Mouse (Mus musculus) forebrain, embryonic 11.5 days (tissue): Measurements from ENCODE around the gene Suclg2. TPM values are rescaled to one million over a fixed set of nuclear protein-coding genes. Genes with fewer than 3 reads are reported as not detected.

Source experiments
- ATAC-seq: fragments of 200-750 bp; cut with Nextera tagmentation; replicated peaks from 2 replicates; pipeline ENCODE4 v1.8.0; 2017; ENCODE audit warnings: moderate TSS enrichment; ENCODE audit not compliant: low FRiP score
- DNase-seq: peaks from one replicate; pipeline ENCODE4 v3.0.0-alpha.2; 2017; ENCODE audit warnings: low spot score
- H3K27ac ChIP-seq: fragments of 300-500 bp; sonication (generic); 2 replicates; pipeline ENCODE4 v1.5.1; 2014; ENCODE audit warnings: low read depth, low read length
- H3K27me3 ChIP-seq: fragments of 300-500 bp; sonication (generic); 2 replicates; pipeline ENCODE4 v1.6.1; 2014; ENCODE audit warnings: mild to moderate bottlenecking, low read length, mixed read lengths; ENCODE audit not compliant: control insufficient read depth, insufficient read depth
- H3K36me3 ChIP-seq: fragments of 300-500 bp; sonication (generic); 2 replicates; pipeline ENCODE4 v1.6.1; 2014; ENCODE audit warnings: mild to moderate bottlenecking, low read length, moderate library complexity, mixed read lengths; ENCODE audit not compliant: control insufficient read depth, insufficient read depth
- H3K4me1 ChIP-seq: fragments of 300-500 bp; sonication (generic); replicated peaks from 2 replicates; pipeline ENCODE4 v1.6.1; 2014; ENCODE audit warnings: low read length, mixed read lengths; ENCODE audit not compliant: control insufficient read depth, insufficient read depth
- H3K4me2 ChIP-seq: fragments of 300-500 bp; sonication (generic); 2 replicates; pipeline ENCODE4 v1.6.1; 2014; ENCODE audit warnings: low read depth, mild to moderate bottlenecking, low read length, moderate library complexity, mixed read lengths; ENCODE audit not compliant: severe bottlenecking
- H3K4me3 ChIP-seq: fragments of 300-500 bp; sonication (generic); 2 replicates; pipeline ENCODE4 v1.5.1; 2014; ENCODE audit warnings: low read depth, low read length
- H3K9ac ChIP-seq: fragments of 300-500 bp; sonication (generic); 2 replicates; pipeline ENCODE4 v1.6.1; 2014; ENCODE audit warnings: low read length
- H3K9me3 ChIP-seq: fragments of 300-500 bp; sonication (generic); 2 replicates; pipeline ENCODE4 v1.6.1; 2016; ENCODE audit warnings: low read length, mixed read lengths; ENCODE audit not compliant: control insufficient read depth
- WGBS: fragments of 180-500 bp; shearing (Covaris S2); extraction: QIAGEN DNeasy Blood & Tissue Kit; methylation state at CpG from one replicate; pipeline ENCODE4 v1.1.7; 2014; 5-methylcytosine and 5-hydroxymethylcytosine counted together
- polyA plus RNA-seq: library from polyadenylated mRNA; unstranded; fragments of >200 nt; fragmentation: Nextera tagmentation; extraction: Ambion mirVana; gene quantifications from 2 replicates; pipeline ENCODE4 v1.2.1, GENCODE M21; 2014

The Suclg2 gene
- 48.2 and 52.9 TPM in 2 replicates for polyA plus RNA-seq

GRCm38 (mm10) chr6:95718031-95718968 lies at the start of gene Suclg2:
Suclg2 (minus strand) TSS chr6:95718800.
- Histone ChIP-seq H3K36me3 (no peaks in the 10 kb centered on the region), H3K4me2 (peak within 1 kb of the TSS; percentile 86), H3K4me1 (no peaks in the 10 kb centered on the region), H3K9me3 (no peaks in the 10 kb centered on the region), H3K4me3 (peak within 1 kb of the TSS; percentile 71), H3K27ac (no peak within 1 kb of the TSS), H3K27me3 (no peaks in the 10 kb centered on the region), H3K9ac (peak within 1 kb of the TSS; percentile 86)
- peak; percentile 93 for ATAC-seq
- peak; percentile 95 for DNase-seq
- WGBS, result under 1% methylated on average over 60 of the region's 74 CpGs

- no peak overlapping the region for H3K4me2 ChIP-seq
- no peak for DNase-seq
- H3K36me3 ChIP-seq, result no peaks in the 10 kb centered on the region
- no peak for ATAC-seq
- no peak overlapping the region for H3K4me3 ChIP-seq
- no peaks in the 10 kb centered on the region for H3K9me3 ChIP-seq
- no peak overlapping the region for H3K9ac ChIP-seq
- WGBS, result 73% methylated on average over 4 of the region's 4 CpGs
- no peaks in the 10 kb centered on the region for H3K27me3 ChIP-seq
- H3K4me1 ChIP-seq, result no peaks in the 10 kb centered on the region
- H3K27ac ChIP-seq, result no peak overlapping the region
Measured at GRCm38 (mm10) chr6:95766566-95766965, 48.0 kb upstream of the Suclg2 start.

GRCm38 (mm10) chr6:95759558-95760172 lies 41.1 kb upstream of the Suclg2 start:
- Histone ChIP-seq H3K4me3 (no peak overlapping the region), H3K9ac (no peak overlapping the region), H3K4me2 (no peak overlapping the region), H3K9me3 (no peaks in the 10 kb centered on the region), H3K4me1 (no peaks in the 10 kb centered on the region), H3K27ac (no peak overlapping the region), H3K36me3 (no peaks in the 10 kb centered on the region), H3K27me3 (no peaks in the 10 kb centered on the region)
- DNase-seq (no peak), ATAC-seq (no peak)
- WGBS, result 90% methylated on average over 10 of the region's 10 CpGs

- no peaks in the 10 kb centered on the region for H3K27me3 ChIP-seq
- H3K36me3 ChIP-seq, result no peaks in the 10 kb centered on the region
- DNase-seq (no peak), ATAC-seq (no peak)
- no peak overlapping the region for H3K27ac ChIP-seq
- no peak overlapping the region for H3K9ac ChIP-seq
- 84% methylated on average over 4 of the region's 4 CpGs for WGBS
- no peak overlapping the region for H3K4me3 ChIP-seq
- no peak overlapping the region for H3K4me2 ChIP-seq
- H3K4me1 ChIP-seq, result no peaks in the 10 kb centered on the region
- H3K9me3 ChIP-seq, result no peaks in the 10 kb centered on the region
Measured at GRCm38 (mm10) chr6:95742378-95742777, 23.8 kb upstream of the Suclg2 start.

- Histone ChIP-seq H3K9me3 (no peaks in the 10 kb centered on the region), H3K4me3 (no peak overlapping the region), H3K27me3 (no peaks in the 10 kb centered on the region), H3K4me1 (no peaks in the 10 kb centered on the region), H3K4me2 (no peak overlapping the region), H3K27ac (no peak overlapping the region), H3K9ac (no peak overlapping the region), H3K36me3 (no peaks in the 10 kb centered on the region)
- DNase-seq, result no peak
- ATAC-seq, result no peak
- 64% methylated on average over 11 of the region's 11 CpGs for WGBS
Measured at GRCm38 (mm10) chr6:95731570-95732367, 13.2 kb upstream of the Suclg2 start.

GRCm38 (mm10) chr6:95729399-95729798 lies 10.8 kb upstream of the Suclg2 start:
- no peaks in the 10 kb centered on the region for H3K27me3 ChIP-seq
- DNase-seq (no peak), ATAC-seq (no peak)
- no peaks in the 10 kb centered on the region for H3K36me3 ChIP-seq
- no peak overlapping the region for H3K4me2 ChIP-seq
- WGBS, result 85% methylated on average over 5 of the region's 5 CpGs
- no peaks in the 10 kb centered on the region for H3K4me1 ChIP-seq
- H3K27ac ChIP-seq, result no peak overlapping the region
- no peak overlapping the region for H3K9ac ChIP-seq
- no peaks in the 10 kb centered on the region for H3K9me3 ChIP-seq
- no peak overlapping the region for H3K4me3 ChIP-seq

- no peaks in the 10 kb centered on the region for H3K36me3 ChIP-seq
- no peaks in the 10 kb centered on the region for H3K4me1 ChIP-seq
- no peaks in the 10 kb centered on the region for H3K27me3 ChIP-seq
- WGBS, result 63% methylated on average over 6 of the region's 6 CpGs
- H3K27ac ChIP-seq, result no peak overlapping the region
- H3K4me3 ChIP-seq, result no peak overlapping the region
- no peak overlapping the region for H3K9ac ChIP-seq
- no peaks in the 10 kb centered on the region for H3K9me3 ChIP-seq
- DNase-seq (no peak), ATAC-seq (no peak)
- no peak overlapping the region for H3K4me2 ChIP-seq
Measured at GRCm38 (mm10) chr6:95725281-95725680, 6.7 kb upstream of the Suclg2 start.

- ATAC-seq (no peak), DNase-seq (no peak)
- Histone ChIP-seq H3K9me3 (no peaks in the 10 kb centered on the region), H3K36me3 (no peaks in the 10 kb centered on the region), H3K9ac (no peak overlapping the region), H3K4me1 (no peaks in the 10 kb centered on the region), H3K4me3 (no peak overlapping the region), H3K4me2 (no peak overlapping the region), H3K27me3 (no peaks in the 10 kb centered on the region), H3K27ac (no peak overlapping the region)
- 81% methylated on average over 6 of the region's 6 CpGs for WGBS
Measured at GRCm38 (mm10) chr6:95723361-95723760, 4.8 kb upstream of the Suclg2 start.
